Mouse (Mus musculus) G1E (cell line): Measurements from ENCODE around the gene Shroom1. TPM values are rescaled to one million over a fixed set of nuclear protein-coding genes. Genes with fewer than 3 reads are reported as not detected.

Experiments
- ATAC-seq: 2 replicates; pipeline ENCODE4 v1.8.0; 2016; ENCODE audit warnings: mild to moderate bottlenecking; ENCODE audit not compliant: insufficient number of reproducible peaks, poor library complexity, low FRiP score, severe bottlenecking; ENCODE audit errors: extremely low read depth
- DNase-seq: peaks from one replicate; pipeline ENCODE4 v3.0.0; 2012; ENCODE audit warnings: low spot score
- H3K27me3 ChIP-seq: 2 replicates; pipeline ENCODE4 v1.6.1; 2012; ENCODE audit warnings: mild to moderate bottlenecking, low read length, inconsistent platforms; ENCODE audit not compliant: insufficient read depth
- H3K36me3 ChIP-seq: replicated peaks from 2 replicates; pipeline ENCODE3; 2012; ENCODE audit warnings: mild to moderate bottlenecking, inconsistent platforms
- H3K4me1 ChIP-seq: 2 replicates; pipeline ENCODE4 v1.6.1; 2012; ENCODE audit warnings: low read depth, low read length, inconsistent platforms, mixed read lengths; ENCODE audit not compliant: insufficient read depth
- H3K4me3 ChIP-seq: 2 replicates; pipeline ENCODE4 v1.5.1; 2012; ENCODE audit warnings: low read depth, mild to moderate bottlenecking, inconsistent platforms, low read length, moderate library complexity, mixed read lengths
- H3K9me3 ChIP-seq: replicated peaks from 2 replicates; pipeline ENCODE4 v1.6.1; 2012; ENCODE audit warnings: inconsistent platforms
- CTCF ChIP-seq: IDR thresholded peaks from 2 replicates; pipeline ENCODE4 v1.5.1; 2012; ENCODE audit warnings: low read depth, low read length, inconsistent platforms, mixed read lengths
- GATA1 ChIP-seq: IDR thresholded peaks from 2 replicates; pipeline ENCODE4 v1.6.1; 2012; ENCODE audit warnings: borderline replicate concordance, low read length, inconsistent platforms, mixed read lengths
- GATA2 ChIP-seq: IDR thresholded peaks from 2 replicates; pipeline ENCODE4 v1.6.1; 2012; ENCODE audit warnings: low read depth, low read length, inconsistent platforms, borderline replicate concordance
- POLR2AphosphoS5 ChIP-seq: IDR thresholded peaks from 2 replicates; pipeline ENCODE4 v1.6.1; 2012; ENCODE audit warnings: low read depth, low read length, inconsistent platforms; ENCODE audit not compliant: insufficient replicate concordance
- TAL1 ChIP-seq: conservative IDR thresholded peaks from 2 replicates; pipeline ENCODE4 v1.6.1; 2012; ENCODE audit warnings: low read depth, low read length, inconsistent platforms, mixed read lengths
- polyA plus RNA-seq: library from polyadenylated mRNA; stranded (reverse); fragments of >175 nt; gene quantifications from 2 replicates; pipeline ENCODE4 v1.2.3, GENCODE M21; 2012
- total RNA-seq, 2 experiments: library from RNA; stranded (forward) in 1 of 2; stranded (reverse) in 1 of 2; fragments of 200-1000 nt in 1 of 2; fragments of >200 nt in 1 of 2; fragmentation: Nextera tagmentation in 1 of 2; gene quantifications; 2 replicates each; pipeline ENCODE4 v1.2.3; 2014 to 2017

Gene Shroom1
- total RNA-seq (2014; fragmentation: Nextera tagmentation) (not detected in 2 replicates), total RNA-seq (2017) (0.11 TPM in 1 of 2 replicates, not detected in the other), polyA plus RNA-seq (not detected in 2 replicates)

GRCm38 (mm10) chr11:53456474-53457371, at the start of gene Shroom1, which contains the start of gene Gm10447:
Gene Shroom1, plus strand, starts transcription at chr11:53457205.
Gene Gm10447, minus strand, starts transcription at chr11:53457110.
- Histone ChIP-seq H3K9me3 (no peaks in the 10 kb centered on the region; the same call in 1 of the 2 replicates), H3K4me1 (peaks cover 18% of the 10 kb centered on the region), H3K36me3 (no peaks in the 10 kb centered on the region), H3K27me3 (peaks cover 70% of the 10 kb centered on the region), H3K4me3 (peak within 1 kb of the TSS; percentile 65)
- DNase-seq (no peak), ATAC-seq (no peak)
- TF ChIP-seq GATA1: no peak
- TF ChIP-seq GATA2: no peak
- TF ChIP-seq TAL1: no peak
- TF ChIP-seq POLR2AphosphoS5: no peak
- no peak for TF ChIP-seq CTCF

- H3K4me1 ChIP-seq: peaks cover 2% of the 10 kb centered on the region; the same call in 1 of the 2 replicates
- no peak for ATAC-seq
- TF ChIP-seq GATA1 (no peak), TAL1 (no peak), POLR2AphosphoS5 (no peak), CTCF (peak; percentile 37; the same call in 1 of the 2 replicates), GATA2 (no peak)
- H3K27me3 ChIP-seq: no peaks in the 10 kb centered on the region
- no peak for DNase-seq
- no peak overlapping the region for H3K4me3 ChIP-seq
- H3K36me3 ChIP-seq: peaks cover 86% of the 10 kb centered on the region
- no peaks in the 10 kb centered on the region for H3K9me3 ChIP-seq
These were observed 45.3 kb upstream of the Shroom1 start for GRCm38 (mm10) chr11:53411738-53412137.

GRCm38 (mm10) chr11:53413871-53414270, 43.1 kb upstream of the Shroom1 start:
- no peak for DNase-seq
- H3K4me1 ChIP-seq: peaks cover 2% of the 10 kb centered on the region; the same call in 1 of the 2 replicates
- no peak for TF ChIP-seq GATA2
- H3K36me3 ChIP-seq: peaks cover 92% of the 10 kb centered on the region
- no peak for ATAC-seq
- no peak overlapping the region for H3K4me3 ChIP-seq
- H3K27me3 ChIP-seq: no peaks in the 10 kb centered on the region
- H3K9me3 ChIP-seq: no peaks in the 10 kb centered on the region

GRCm38 (mm10) chr11:53418048-53418447, 39.0 kb upstream of the Shroom1 start:
- H3K9me3 ChIP-seq: no peaks in the 10 kb centered on the region
- TF ChIP-seq CTCF (no peak), POLR2AphosphoS5 (no peak), GATA2 (no peak), TAL1 (no peak), GATA1 (no peak)
- no peak for DNase-seq
- ATAC-seq: no peak
- no peak overlapping the region for H3K4me3 ChIP-seq
- no peaks in the 10 kb centered on the region for H3K27me3 ChIP-seq
- 0 out of 2 replicates have a peak, but pooled peaks cover under 1% of the 10 kb centered on the region for H3K4me1 ChIP-seq
- H3K36me3 ChIP-seq: peaks cover 82% of the 10 kb centered on the region

DNA sequence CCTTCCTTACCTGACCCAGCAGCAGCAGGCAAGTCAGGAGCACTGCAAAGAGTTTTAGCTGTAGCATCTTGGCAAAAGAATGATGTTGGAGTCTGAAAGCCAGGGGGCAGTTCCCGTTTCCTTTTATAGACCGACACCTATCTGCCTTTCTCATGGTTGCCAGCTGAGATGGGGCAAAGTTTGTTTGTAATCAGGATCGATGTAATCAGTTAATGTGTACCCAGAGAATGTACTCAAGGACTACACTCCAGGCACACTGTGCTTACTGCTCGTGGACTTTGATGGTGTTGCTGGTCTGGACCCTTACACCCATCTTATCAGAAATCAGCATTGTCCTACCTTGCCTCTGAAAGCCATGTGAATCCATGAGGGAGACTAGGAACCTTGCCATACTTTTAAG, 34.0 kb upstream of the Shroom1 start, which contains the start of gene Leap2:
Leap2 (minus strand) TSS at position 135 of the 400 bp plus-strand sequence.
- Histone ChIP-seq H3K27me3 (no peaks in the 10 kb centered on the region), H3K9me3 (no peaks in the 10 kb centered on the region), H3K4me3 (no peak within 1 kb of the TSS), H3K4me1 (no peaks in the 10 kb centered on the region), H3K36me3 (peaks cover 74% of the 10 kb centered on the region)
- DNase-seq: no peak
- no peak for TF ChIP-seq TAL1
- TF ChIP-seq GATA1: no peak
- TF ChIP-seq POLR2AphosphoS5: no peak
- TF ChIP-seq CTCF: no peak
- no peak for TF ChIP-seq GATA2
- ATAC-seq: no peak

GRCm38 (mm10) chr11:53424826-53425225, 32.2 kb upstream of the Shroom1 start:
- peaks cover 75% of the 10 kb centered on the region for H3K36me3 ChIP-seq
- ATAC-seq: no peak
- no peak for DNase-seq
- peaks cover 12% of the 10 kb centered on the region for H3K4me1 ChIP-seq
- no peak overlapping the region for H3K4me3 ChIP-seq
- no peaks in the 10 kb centered on the region for H3K27me3 ChIP-seq
- TF ChIP-seq CTCF (no peak), GATA1 (no peak), GATA2 (no peak), POLR2AphosphoS5 (no peak), TAL1 (no peak)
- no peaks in the 10 kb centered on the region for H3K9me3 ChIP-seq
